Mouse (Mus musculus): ENCODE results near the gene Ltc4s. TPM values are rescaled to one million over a fixed set of nuclear protein-coding genes. Genes with fewer than 3 reads are reported as not detected.
A peak's percentile ranks its signal among the peaks of the same experiment; 100 is the strongest.

The Ltc4s gene
- polyA plus RNA-seq, 1 experiment from 2014 or later: 1.2 TPM

DNA sequence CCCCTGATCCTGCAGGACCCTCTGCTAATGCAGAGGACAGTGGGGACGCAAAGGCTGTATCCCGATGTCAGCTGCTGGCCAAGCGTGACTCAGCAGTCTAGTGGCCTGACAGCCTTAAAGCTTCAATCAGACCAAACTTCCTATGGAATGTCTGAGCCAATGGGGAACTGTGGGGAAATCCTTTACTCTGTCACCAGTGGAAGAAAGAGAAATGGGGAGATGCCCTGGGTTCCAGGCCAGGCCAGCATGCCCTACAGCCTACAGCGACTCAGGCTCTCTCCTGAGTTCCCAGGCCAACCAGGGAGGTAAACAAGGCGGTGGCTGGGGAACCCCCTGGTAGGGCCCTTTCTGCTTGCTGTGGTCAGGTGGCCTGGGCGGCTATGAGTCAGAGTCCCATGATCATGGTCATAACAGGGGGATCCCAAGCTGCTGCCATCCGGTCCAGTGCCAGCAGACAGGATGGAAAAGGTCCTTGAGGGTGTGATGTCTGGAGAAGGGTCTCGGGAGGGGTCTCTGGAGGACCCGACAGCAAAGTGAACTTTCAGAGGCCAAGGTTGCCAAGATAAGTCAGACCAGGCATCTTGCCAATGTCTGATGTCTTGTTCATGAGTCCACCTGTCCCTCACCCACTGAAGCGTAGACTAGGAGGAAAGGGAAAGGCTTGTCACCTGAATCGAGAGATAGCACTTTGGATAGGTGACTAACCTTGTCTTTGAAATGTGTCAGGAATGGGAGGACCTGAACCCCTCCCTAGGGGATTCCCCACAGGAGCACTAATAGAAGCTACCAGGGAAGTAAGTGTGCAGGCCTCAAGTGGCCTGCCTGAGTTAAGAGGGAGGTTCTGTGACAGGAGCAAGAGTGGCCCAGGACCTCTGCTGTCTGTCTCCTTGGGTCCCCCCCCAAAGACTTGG lies 25.3 kb downstream of the Ltc4s start:
- DNase-seq (ENCODE audit: low spot score) (no peak), ATAC-seq (ENCODE audit: insufficient read depth, low FRiP score, low TSS enrichment) (no peak)
- 72% methylated on average over 11 of the region's 11 CpGs for WGBS
- Histone ChIP-seq H3K36me3 (ENCODE audit: control insufficient read depth, insufficient read depth, low read length) (0 out of 2 replicates have a peak, but pooled peaks cover under 1% of the 10 kb centered on the region), H3K4me2 (ENCODE audit: low read depth) (no peak overlapping the region), H3K4me1 (ENCODE audit: control insufficient read depth, insufficient read depth, low read length) (no peaks in the 10 kb centered on the region; the same call in 1 of the 2 replicates), H3K27ac (ENCODE audit: low read depth, low read length) (no peak overlapping the region), H3K27me3 (ENCODE audit: control insufficient read depth, insufficient read depth, low read length) (no peaks in the 10 kb centered on the region), H3K9me3 (ENCODE audit: control insufficient read depth, low read length) (no peaks in the 10 kb centered on the region), H3K9ac (ENCODE audit: low read length) (no peak overlapping the region), H3K4me3 (ENCODE audit: low read depth, low read length) (no peak overlapping the region)

DNA sequence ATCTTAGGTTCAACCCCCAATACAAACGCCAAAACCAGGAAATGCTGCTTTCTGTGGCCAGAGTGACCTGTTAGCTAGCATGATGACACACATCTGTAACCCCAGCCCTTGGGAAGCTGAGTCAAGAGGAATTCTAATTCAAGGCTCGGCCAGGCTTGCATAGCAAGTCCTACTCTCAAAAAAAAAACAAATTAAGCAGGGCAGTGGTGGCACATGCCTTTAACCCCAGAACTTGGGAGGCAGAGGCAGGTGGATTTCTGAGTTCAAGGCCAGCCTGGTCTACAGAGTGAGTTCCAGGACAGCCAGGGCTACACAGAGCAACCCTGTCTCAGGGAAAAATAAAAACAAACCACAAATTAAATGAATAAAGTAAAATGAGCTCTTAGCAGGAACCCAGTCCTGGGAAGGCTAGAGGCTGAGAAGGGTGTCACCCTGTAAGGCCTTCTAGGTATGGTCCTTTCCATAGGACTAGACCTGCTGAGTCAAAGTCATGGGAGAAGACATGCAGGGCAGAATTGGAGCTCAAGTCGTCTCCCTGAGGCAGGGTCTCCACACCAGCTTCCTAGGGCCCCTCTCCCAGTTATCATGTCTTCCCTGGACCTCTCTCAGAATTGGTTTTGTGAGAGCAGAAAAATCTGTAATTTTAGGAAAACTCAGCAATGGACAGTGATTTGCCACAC lies 26.2 kb downstream of the Ltc4s start:
- no peaks in the 10 kb centered on the region for H3K27me3 ChIP-seq (ENCODE audit: control insufficient read depth, insufficient read depth, low read length)
- ATAC-seq (ENCODE audit: insufficient read depth, low FRiP score, low TSS enrichment) (no peak), DNase-seq (ENCODE audit: low spot score) (no peak)
- H3K27ac ChIP-seq (ENCODE audit: low read depth, low read length): no peak overlapping the region
- H3K4me1 ChIP-seq (ENCODE audit: control insufficient read depth, insufficient read depth, low read length): peaks cover 2% of the 10 kb centered on the region; the same call in 1 of the 2 replicates
- H3K36me3 ChIP-seq (ENCODE audit: control insufficient read depth, insufficient read depth, low read length): peaks cover 5% of the 10 kb centered on the region; the same call in 1 of the 2 replicates
- 82% methylated on average over 3 of the region's 3 CpGs for WGBS
- H3K9ac ChIP-seq (ENCODE audit: low read length): no peak overlapping the region
- no peaks in the 10 kb centered on the region for H3K9me3 ChIP-seq (ENCODE audit: control insufficient read depth, low read length)
- H3K4me3 ChIP-seq (ENCODE audit: low read depth, low read length): no peak overlapping the region
- H3K4me2 ChIP-seq (ENCODE audit: low read depth): no peak overlapping the region

DNA sequence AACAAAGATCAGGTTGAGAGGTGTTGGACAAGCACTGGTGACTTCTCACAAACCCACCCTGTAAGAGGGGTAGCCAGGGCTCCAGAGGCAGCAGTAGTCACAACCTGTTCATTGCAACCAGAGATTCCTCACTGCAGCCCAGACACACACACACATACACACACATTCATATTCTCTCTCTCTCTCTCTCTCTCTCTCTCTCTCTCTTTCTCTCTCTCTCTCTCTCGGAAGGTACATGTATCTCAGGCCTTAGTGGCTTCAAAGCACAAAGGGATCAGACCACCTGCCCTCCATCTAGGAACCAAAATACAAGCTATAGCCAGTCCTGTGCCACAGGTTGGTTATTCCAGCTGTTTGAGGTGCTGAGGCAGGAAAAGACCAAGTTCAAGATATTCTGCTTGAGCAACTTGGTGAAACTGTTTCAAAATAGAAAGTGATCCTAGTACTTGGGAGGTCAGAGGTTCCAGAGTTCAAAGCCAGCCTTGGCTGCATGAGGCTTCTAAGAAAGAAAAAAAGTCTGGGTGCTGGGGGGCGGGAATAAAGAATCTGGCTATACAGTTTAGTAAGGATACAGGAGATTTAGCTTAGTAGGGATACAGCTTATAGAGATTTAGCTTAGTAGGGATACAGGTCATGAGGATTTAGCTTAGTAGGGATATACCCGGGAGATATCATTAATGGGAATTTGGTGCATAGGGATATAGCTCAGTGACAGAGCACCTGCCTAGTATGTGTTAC lies 26.9 kb downstream of the Ltc4s start:
- no peak overlapping the region; the same call in 1 of the 2 replicates for H3K27ac ChIP-seq (ENCODE audit: low read depth, low read length)
- no peak for ATAC-seq (ENCODE audit: insufficient read depth, low FRiP score, low TSS enrichment)
- no peak overlapping the region for H3K9ac ChIP-seq (ENCODE audit: low read length)

DNA sequence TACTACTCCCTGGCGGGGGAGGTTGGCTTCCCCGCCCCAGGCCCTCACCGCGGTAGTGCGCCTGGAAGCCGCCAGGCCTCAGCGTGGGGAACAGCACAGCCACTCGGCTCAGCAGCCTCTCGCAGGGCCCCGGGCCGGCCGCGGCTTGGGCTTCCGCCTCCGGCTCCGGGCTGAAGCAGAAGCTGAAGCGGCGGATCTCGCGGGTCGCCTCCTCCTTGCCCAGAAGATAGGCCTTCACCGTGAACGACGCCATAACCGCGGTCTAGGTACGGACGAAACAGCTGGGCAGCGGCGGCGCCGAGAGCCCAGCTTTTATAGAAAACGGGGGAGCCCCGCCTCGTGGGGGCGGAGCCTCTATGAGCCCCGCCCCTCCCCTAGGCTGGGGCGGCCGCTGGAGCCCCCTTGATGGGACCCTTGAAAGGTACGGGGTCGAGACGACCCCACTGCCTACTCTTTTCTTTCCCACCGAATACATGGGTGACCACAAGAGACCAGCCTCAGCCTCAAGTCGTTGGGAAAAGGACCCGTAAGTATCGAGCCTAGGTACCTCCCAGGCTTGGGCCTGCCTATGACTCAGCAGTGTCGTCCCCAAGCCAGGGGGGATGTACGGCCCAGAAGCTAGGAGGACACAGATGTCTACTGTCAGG lies 27.8 kb downstream of the Ltc4s start, which contains the start of the genes Sqstm1 and Mgat4b:
Sqstm1 (minus strand) TSS at position 323 of the 647 bp plus-strand sequence.
Mgat4b (plus strand) TSS at position 386 of the 647 bp plus-strand sequence.
- H3K9me3 ChIP-seq (ENCODE audit: control insufficient read depth, low read length): no peaks in the 10 kb centered on the region
- H3K9ac ChIP-seq (ENCODE audit: low read length): peak within 1 kb of the TSS; percentile 91
- DNase-seq (ENCODE audit: low spot score) (peak; percentile 86), ATAC-seq (ENCODE audit: insufficient read depth, low FRiP score, low TSS enrichment) (peak; percentile 77)
- H3K27me3 ChIP-seq (ENCODE audit: control insufficient read depth, insufficient read depth, low read length): no peaks in the 10 kb centered on the region
- H3K36me3 ChIP-seq (ENCODE audit: control insufficient read depth, insufficient read depth, low read length): peaks cover 11% of the 10 kb centered on the region
- H3K4me2 ChIP-seq (ENCODE audit: low read depth): peak within 1 kb of the TSS; percentile 61
- peak within 1 kb of the TSS; percentile 83 for H3K4me3 ChIP-seq (ENCODE audit: low read depth, low read length)
- H3K4me1 ChIP-seq (ENCODE audit: control insufficient read depth, insufficient read depth, low read length): peaks cover 2% of the 10 kb centered on the region; the same call in 1 of the 2 replicates
- H3K27ac ChIP-seq (ENCODE audit: low read depth, low read length): peak within 1 kb of the TSS; percentile 92
- under 1% methylated on average over 44 of the region's 48 CpGs for WGBS

More for the DNA sequence above, 26.9 kb downstream of the Ltc4s start:
- 92% methylated on average over 3 of the region's 3 CpGs for WGBS
- H3K4me3 ChIP-seq (ENCODE audit: low read depth, low read length): peak overlapping the region; percentile 83; the same call in 1 of the 2 replicates
- no peaks in the 10 kb centered on the region for H3K9me3 ChIP-seq (ENCODE audit: control insufficient read depth, low read length)
- H3K36me3 ChIP-seq (ENCODE audit: control insufficient read depth, insufficient read depth, low read length): peaks cover 11% of the 10 kb centered on the region
- H3K27me3 ChIP-seq (ENCODE audit: control insufficient read depth, insufficient read depth, low read length): no peaks in the 10 kb centered on the region
- no peak for DNase-seq (ENCODE audit: low spot score)
- peak overlapping the region; percentile 61; the same call in 1 of the 2 replicates for H3K4me2 ChIP-seq (ENCODE audit: low read depth)
- H3K4me1 ChIP-seq (ENCODE audit: control insufficient read depth, insufficient read depth, low read length): peaks cover 2% of the 10 kb centered on the region; the same call in 1 of the 2 replicates

DNA sequence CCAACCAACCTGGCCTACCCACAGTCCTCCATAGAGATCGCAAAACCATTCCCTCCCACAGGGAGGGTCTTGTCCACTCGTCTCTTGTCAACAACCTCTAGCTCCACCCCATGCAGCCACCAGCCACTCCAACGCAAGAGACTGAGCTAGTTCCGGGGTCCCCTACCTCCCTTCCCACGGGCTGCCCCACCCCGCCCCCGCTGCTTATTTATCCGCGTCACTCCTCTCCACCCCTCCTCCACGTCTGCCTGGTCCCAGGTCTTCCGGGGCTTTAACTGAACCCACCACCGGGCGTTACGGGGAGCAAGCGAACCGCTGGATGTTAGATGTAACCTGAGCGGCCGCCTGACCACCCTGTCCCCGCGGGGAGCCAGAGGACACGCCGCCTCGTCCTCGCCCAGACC lies 28.3 kb downstream of the Ltc4s start:
- Histone ChIP-seq H3K4me3 (ENCODE audit: low read depth, low read length) (peak overlapping the region; percentile 83), H3K4me2 (ENCODE audit: low read depth) (peak overlapping the region; percentile 61), H3K9ac (ENCODE audit: low read length) (peak overlapping the region; percentile 91), H3K36me3 (ENCODE audit: control insufficient read depth, insufficient read depth, low read length) (peaks cover 11% of the 10 kb centered on the region), H3K27ac (ENCODE audit: low read depth, low read length) (peak overlapping the region; percentile 92), H3K4me1 (ENCODE audit: control insufficient read depth, insufficient read depth, low read length) (peaks cover 2% of the 10 kb centered on the region; the same call in 1 of the 2 replicates), H3K9me3 (ENCODE audit: control insufficient read depth, low read length) (no peaks in the 10 kb centered on the region), H3K27me3 (ENCODE audit: control insufficient read depth, insufficient read depth, low read length) (no peaks in the 10 kb centered on the region)
- peak; percentile 92 for ATAC-seq (ENCODE audit: insufficient read depth, low FRiP score, low TSS enrichment)
- peak; percentile 91 for DNase-seq (ENCODE audit: low spot score)
- under 1% methylated on average over 24 of the region's 24 CpGs for WGBS

DNA sequence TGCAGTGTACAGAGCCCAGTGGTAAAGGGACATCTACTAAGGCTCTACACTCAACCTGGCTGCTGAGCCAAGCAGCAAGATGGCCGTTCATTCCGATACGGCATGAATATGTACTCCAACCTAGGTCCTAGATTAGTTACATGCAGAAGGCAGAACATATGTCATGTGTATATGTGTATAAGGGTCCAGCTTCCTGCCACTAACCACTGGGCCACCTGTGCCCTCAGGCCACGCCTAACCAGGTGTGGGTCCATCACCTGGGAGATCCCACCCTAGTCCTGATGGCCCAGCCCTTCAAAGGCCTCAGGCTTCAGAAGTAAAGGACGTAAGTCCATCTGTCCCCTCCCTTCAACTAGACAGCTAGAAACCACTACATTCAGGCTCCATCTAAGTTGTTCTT lies 30.4 kb downstream of the Ltc4s start:
- H3K27me3 ChIP-seq (ENCODE audit: control insufficient read depth, insufficient read depth, low read length): no peaks in the 10 kb centered on the region
- ATAC-seq (ENCODE audit: insufficient read depth, low FRiP score, low TSS enrichment): no peak
- no peak for DNase-seq (ENCODE audit: low spot score)
- H3K9me3 ChIP-seq (ENCODE audit: control insufficient read depth, low read length): no peaks in the 10 kb centered on the region
- 91% methylated on average over 5 of the region's 5 CpGs for WGBS
- H3K4me3 ChIP-seq (ENCODE audit: low read depth, low read length): no peak overlapping the region
- H3K27ac ChIP-seq (ENCODE audit: low read depth, low read length): no peak overlapping the region
- no peak overlapping the region for H3K9ac ChIP-seq (ENCODE audit: low read length)
- H3K4me2 ChIP-seq (ENCODE audit: low read depth): no peak overlapping the region
- H3K36me3 ChIP-seq (ENCODE audit: control insufficient read depth, insufficient read depth, low read length): peaks cover 20% of the 10 kb centered on the region
- peaks cover 2% of the 10 kb centered on the region; the same call in 1 of the 2 replicates for H3K4me1 ChIP-seq (ENCODE audit: control insufficient read depth, insufficient read depth, low read length)

DNA sequence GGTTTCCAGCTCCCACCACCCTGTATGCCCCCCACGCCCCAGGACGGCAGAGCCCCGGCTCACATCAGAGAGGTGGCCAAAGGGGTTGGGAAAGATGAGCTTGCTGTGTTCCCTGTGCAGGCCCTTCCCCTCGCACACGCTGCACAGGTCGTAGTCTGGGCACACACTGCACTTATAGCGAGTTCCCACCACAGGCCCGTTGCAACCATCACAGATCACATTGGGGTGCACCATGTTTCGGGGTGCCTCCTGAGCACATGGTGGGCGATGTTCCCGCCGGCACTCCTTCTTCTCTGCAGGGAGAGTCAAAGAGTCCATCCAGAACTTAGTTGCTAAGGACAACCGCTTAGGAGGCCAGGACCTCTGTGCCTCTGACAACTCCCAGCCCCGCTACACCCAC lies 31.1 kb downstream of the Ltc4s start:
- peaks cover 2% of the 10 kb centered on the region; the same call in 1 of the 2 replicates for H3K4me1 ChIP-seq (ENCODE audit: control insufficient read depth, insufficient read depth, low read length)
- no peaks in the 10 kb centered on the region for H3K9me3 ChIP-seq (ENCODE audit: control insufficient read depth, low read length)
- H3K27ac ChIP-seq (ENCODE audit: low read depth, low read length): no peak overlapping the region
- H3K9ac ChIP-seq (ENCODE audit: low read length): no peak overlapping the region
- no peak overlapping the region; the same call in 1 of the 2 replicates for H3K4me2 ChIP-seq (ENCODE audit: low read depth)
- H3K27me3 ChIP-seq (ENCODE audit: control insufficient read depth, insufficient read depth, low read length): no peaks in the 10 kb centered on the region
- WGBS: 96% methylated on average over 14 of the region's 14 CpGs
- H3K4me3 ChIP-seq (ENCODE audit: low read depth, low read length): no peak overlapping the region
- peaks cover 25% of the 10 kb centered on the region for H3K36me3 ChIP-seq (ENCODE audit: control insufficient read depth, insufficient read depth, low read length)
- DNase-seq (ENCODE audit: low spot score) (no peak), ATAC-seq (ENCODE audit: insufficient read depth, low FRiP score, low TSS enrichment) (no peak)

DNA sequence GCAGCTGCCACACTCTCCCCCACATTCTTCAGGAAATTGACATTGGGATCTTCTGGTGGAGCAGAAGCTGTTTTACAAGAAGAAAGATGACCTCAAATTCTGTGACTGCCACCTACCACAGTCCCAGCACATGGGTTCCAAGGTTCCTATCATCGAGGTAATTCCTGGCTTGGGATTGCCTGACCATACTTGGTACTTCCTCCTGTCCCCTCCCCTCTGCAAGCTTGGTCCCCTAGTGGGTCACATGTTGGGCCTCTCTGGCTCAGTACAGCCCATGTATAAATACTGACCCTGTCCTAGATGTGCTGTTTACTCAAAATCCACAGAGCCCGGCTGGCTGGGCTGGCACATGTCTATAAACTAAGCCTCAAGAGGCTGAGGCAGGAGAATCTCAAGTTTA lies 32.4 kb downstream of the Ltc4s start:
- Histone ChIP-seq H3K9me3 (ENCODE audit: control insufficient read depth, low read length) (no peaks in the 10 kb centered on the region), H3K4me3 (ENCODE audit: low read depth, low read length) (no peak overlapping the region), H3K27ac (ENCODE audit: low read depth, low read length) (no peak overlapping the region), H3K9ac (ENCODE audit: low read length) (no peak overlapping the region), H3K4me2 (ENCODE audit: low read depth) (no peak overlapping the region), H3K4me1 (ENCODE audit: control insufficient read depth, insufficient read depth, low read length) (peaks cover 2% of the 10 kb centered on the region; the same call in 1 of the 2 replicates), H3K36me3 (ENCODE audit: control insufficient read depth, insufficient read depth, low read length) (peaks cover 38% of the 10 kb centered on the region), H3K27me3 (ENCODE audit: control insufficient read depth, insufficient read depth, low read length) (no peaks in the 10 kb centered on the region)
- DNase-seq (ENCODE audit: low spot score) (no peak), ATAC-seq (ENCODE audit: insufficient read depth, low FRiP score, low TSS enrichment) (no peak)
- 88% methylated on average over 2 of the region's 2 CpGs for WGBS

Data from neural tube, embryonic 11.5 days (tissue).